12 mouse cellular contexts compared by ENCODE assay signal in the genomic region with DNA sequence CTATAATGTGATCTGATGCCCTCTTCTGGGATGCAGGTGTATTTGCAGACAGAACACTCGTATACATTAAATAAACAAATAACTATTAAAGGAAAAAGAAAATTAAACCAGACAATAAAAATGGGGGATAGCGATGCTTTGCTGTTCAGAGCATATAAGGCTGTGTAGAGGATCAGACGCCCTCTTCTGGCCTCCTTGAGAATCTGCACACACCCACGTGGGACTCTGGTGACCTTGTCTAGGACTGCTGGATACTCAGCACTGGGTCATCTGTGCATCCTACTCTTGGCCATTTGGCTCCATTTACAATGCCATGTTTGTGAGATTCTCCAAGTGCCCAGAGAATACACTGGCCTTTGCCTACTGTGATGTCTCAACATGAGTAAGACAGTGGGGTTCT. TPM values are rescaled to one million over a fixed set of nuclear protein-coding genes. Genes with fewer than 3 reads are reported as not detected.
DNase-seq lines count a peak whose midpoint lies in the region; ATAC-seq and TF ChIP-seq lines count a peak whose summit lies in the region.
"Had no signal": no experiment of that assay in that cellular context is flagged by ENCODE, and none has a peak within 500 bp of the region (broad histone marks: within the 10 kb centered on the region; RNA-seq: fewer than 3 reads in every experiment).

No protein-coding gene starts in this region.

- no peak overlapping the region for H3K4me3 ChIP-seq in midbrain, embryonic 11.5 days (ENCODE audit: low read depth, low read length)
- no peak overlapping the region for H3K4me3 ChIP-seq in midbrain, embryonic 16.5 days (ENCODE audit: low read depth, low read length)
- no peak overlapping the region for H3K4me3 ChIP-seq in stomach, postnatal 0 days (ENCODE audit: low read depth, low read length)
- H3K4me3 ChIP-seq: erythroblast, embryonic 14.5 days; heart, embryonic 10.5 days; myocyte had no signal

- TF ChIP-seq EP300 in stomach, postnatal 0 days (optimal IDR thresholded peaks at IDR 0.05) = no peak

- no peak overlapping the region for H3K27ac ChIP-seq in midbrain, embryonic 11.5 days (ENCODE audit: low read depth, low read length)
- no peak overlapping the region for H3K27ac ChIP-seq in midbrain, embryonic 16.5 days (ENCODE audit: low read length)
- no peak overlapping the region for H3K27ac ChIP-seq in stomach, postnatal 0 days (replicated peaks)
- H3K27ac ChIP-seq: heart, embryonic 10.5 days had no signal

- peak; percentile 51 for TF ChIP-seq CTCF in stomach, postnatal 0 days (IDR thresholded peaks at IDR 0.05; ENCODE audit: low read depth)

- ATAC-seq in midbrain, embryonic 11.5 days (ENCODE audit: low FRiP score) = no peak
- no peak for ATAC-seq in midbrain, embryonic 16.5 days
- ATAC-seq in stomach, postnatal 0 days (ENCODE audit: low FRiP score, low TSS enrichment) = no peak

- no peak overlapping the region for H3K4me2 ChIP-seq in midbrain, embryonic 11.5 days
- H3K4me2 ChIP-seq in midbrain, embryonic 16.5 days (ENCODE audit: low read length) = no peak overlapping the region
- no peak overlapping the region for H3K4me2 ChIP-seq in stomach, postnatal 0 days (replicated peaks; ENCODE audit: low read depth)

- peak; percentile 51 for DNase-seq in embryo, embryonic 10.5 days (ENCODE audit: low spot score)
- DNase-seq in embryo, embryonic 9.5 days (ENCODE audit: extremely low spot score) = no peak
- peak; percentile 54 for DNase-seq in midbrain, embryonic 11.5 days (ENCODE audit: low spot score, missing footprints)
- DNase-seq in c-Kit-positive CD71-positive TER-119-negative erythroid progenitor cells, embryonic 14.5 days (ENCODE audit: low read depth) = peak; percentile 42
- no peak for DNase-seq in stomach, postnatal 0 days (ENCODE audit: low spot score)
- DNase-seq in right cerebral cortex, postnatal 14 days = no peak
- DNase-seq in yolk sac, embryonic 10.5 days (ENCODE audit: low spot score) = no peak
- DNase-seq: kidney, adult 11 months had no signal

- H3K4me1 ChIP-seq in midbrain, embryonic 11.5 days (ENCODE audit: control insufficient read depth, insufficient read depth, low read length) = peaks cover 6% of the 10 kb centered on the region; the same call in 1 of the 2 replicates
- H3K4me1 ChIP-seq in midbrain, embryonic 16.5 days (ENCODE audit: control insufficient read depth, insufficient read depth, low read length) = peaks cover 10% of the 10 kb centered on the region; the same call in 1 of the 2 replicates
- H3K4me1 ChIP-seq in stomach, postnatal 0 days (replicated peaks; ENCODE audit: control insufficient read depth, insufficient read depth) = no peaks in the 10 kb centered on the region

- H3K9me3 ChIP-seq in midbrain, embryonic 11.5 days (ENCODE audit: control insufficient read depth, low read length) = no peaks in the 10 kb centered on the region
- H3K9me3 ChIP-seq in midbrain, embryonic 16.5 days (replicated peaks; ENCODE audit: control insufficient read depth, low read length, poor library complexity, severe bottlenecking) = no peaks in the 10 kb centered on the region
- no peaks in the 10 kb centered on the region for H3K9me3 ChIP-seq in stomach, postnatal 0 days (ENCODE audit: control insufficient read depth, low read length)
- H3K9me3 ChIP-seq: heart, embryonic 10.5 days had no signal

- no peaks in the 10 kb centered on the region for H3K36me3 ChIP-seq in midbrain, embryonic 11.5 days (ENCODE audit: control insufficient read depth, insufficient read depth, low read length)
- no peaks in the 10 kb centered on the region for H3K36me3 ChIP-seq in midbrain, embryonic 16.5 days (ENCODE audit: control insufficient read depth, insufficient read depth, low read length)
- H3K36me3 ChIP-seq in stomach, postnatal 0 days (ENCODE audit: control insufficient read depth, insufficient read depth, low read length) = no peaks in the 10 kb centered on the region
- H3K36me3 ChIP-seq: heart, embryonic 10.5 days had no signal

- no peak overlapping the region for H3K9ac ChIP-seq in midbrain, embryonic 11.5 days (ENCODE audit: low read length)
- H3K9ac ChIP-seq in midbrain, embryonic 16.5 days (ENCODE audit: low read depth, low read length) = no peak overlapping the region
- H3K9ac ChIP-seq in stomach, postnatal 0 days (ENCODE audit: low read length) = no peak overlapping the region

- 38% methylated on average over 4 of the region's 4 CpGs for WGBS in midbrain, embryonic 11.5 days
- 44% methylated on average over 4 of the region's 4 CpGs for WGBS in midbrain, embryonic 16.5 days
- WGBS in stomach, postnatal 0 days = 39% methylated on average over 4 of the region's 4 CpGs

- no peaks in the 10 kb centered on the region for H3K27me3 ChIP-seq in midbrain, embryonic 11.5 days (ENCODE audit: control insufficient read depth, insufficient read depth, low read length)
- no peaks in the 10 kb centered on the region for H3K27me3 ChIP-seq in midbrain, embryonic 16.5 days (ENCODE audit: control insufficient read depth, insufficient read depth, low read depth, low read length)
- H3K27me3 ChIP-seq in stomach, postnatal 0 days (ENCODE audit: control insufficient read depth, insufficient read depth, low read length) = no peaks in the 10 kb centered on the region

RNA-seq across cellular contexts. Expression of a gene that starts 28.9 kb away (rescaled TPM):
- 64.9 and 65.4 TPM in 2 replicates for polyA plus RNA-seq in midbrain, embryonic 11.5 days (2014; fragmentation: Nextera tagmentation; extraction: Ambion mirVana)
- 102 and 104 TPM in 2 replicates for polyA plus RNA-seq in midbrain, embryonic 16.5 days (2015; fragmentation: Nextera tagmentation; extraction: Ambion mirVana)
- 68.1 and 70.1 TPM in 2 replicates for polyA plus RNA-seq in stomach, postnatal 0 days (2015; fragmentation: Nextera tagmentation; extraction: Ambion mirVana)

RNA-seq across cellular contexts. Expression of a gene that starts 45.5 kb away (rescaled TPM):
- polyA plus RNA-seq in midbrain, embryonic 11.5 days (2014; fragmentation: Nextera tagmentation; extraction: Ambion mirVana) = 12.7 and 12.9 TPM in 2 replicates
- 3.0 and 3.5 TPM in 2 replicates for polyA plus RNA-seq in midbrain, embryonic 16.5 days (2015; fragmentation: Nextera tagmentation; extraction: Ambion mirVana)
- polyA plus RNA-seq in stomach, postnatal 0 days (2015; fragmentation: Nextera tagmentation; extraction: Ambion mirVana) = 2.6 and 3.0 TPM in 2 replicates

Comparison
In these comparisons a context has a peak if more than half of its experiments do, and no peak if none do; other contexts are left out.
1. DNase-seq: peak in embryo, embryonic 10.5 days (single experiment), midbrain, embryonic 11.5 days (single experiment) and c-Kit-positive CD71-positive TER-119-negative erythroid progenitor cells, embryonic 14.5 days (single experiment); none in embryo, embryonic 9.5 days (single experiment), stomach, postnatal 0 days (single experiment), right cerebral cortex, postnatal 14 days (single experiment) and yolk sac, embryonic 10.5 days (single experiment).